ENCODE assay signal across 8 mouse cellular contexts in the genomic region with DNA sequence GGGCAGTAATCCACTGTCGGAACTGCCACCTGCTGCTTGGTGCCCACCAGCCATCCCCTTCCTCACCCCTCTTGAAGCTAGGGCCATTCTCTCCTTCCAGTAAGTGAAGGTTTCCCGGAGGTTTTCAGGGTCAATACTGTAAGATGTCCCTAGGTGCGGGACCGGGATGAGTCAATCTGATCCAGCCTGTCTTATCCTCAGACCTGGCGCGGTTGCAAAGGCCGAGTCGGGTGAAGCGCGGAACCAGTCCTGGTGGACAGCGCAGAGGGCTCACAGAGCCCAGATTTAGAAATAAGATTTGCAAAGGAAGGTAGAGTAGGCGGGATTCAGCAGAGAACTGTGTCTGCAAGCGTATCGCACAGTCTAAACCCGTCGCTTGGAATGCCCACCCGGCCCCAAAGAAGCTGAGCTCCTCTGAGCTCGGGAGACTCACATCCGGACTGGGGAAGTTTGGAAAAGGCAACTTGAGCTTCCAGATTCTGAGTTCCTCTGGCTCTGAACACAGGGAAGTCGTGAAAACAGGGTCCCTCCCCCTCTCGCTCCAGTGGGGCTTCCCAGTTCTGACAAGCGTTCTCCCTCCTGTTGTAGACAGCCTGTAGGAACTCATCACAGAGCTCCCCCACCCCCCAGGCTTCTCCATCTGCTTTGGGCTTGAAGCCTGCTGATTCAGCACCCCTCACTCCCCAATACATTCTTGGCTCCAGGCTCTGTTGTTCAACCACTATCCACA. TPM values are rescaled to one million over a fixed set of nuclear protein-coding genes. Genes with fewer than 3 reads are reported as not detected.
A peak's percentile ranks its signal among the peaks of the same experiment; 100 is the strongest.
DNase-seq lines count a peak whose midpoint lies in the region; ATAC-seq and TF ChIP-seq lines count a peak whose summit lies in the region.

No protein-coding gene starts in this region.

- TF ChIP-seq CTCF in heart, postnatal 0 days (IDR thresholded peaks at IDR 0.05; ENCODE audit: low read depth), result no peak

- WGBS in lung, embryonic 16.5 days, result 2% methylated on average over 22 of the region's 22 CpGs
- WGBS in heart, postnatal 0 days, result 1% methylated on average over 22 of the region's 22 CpGs
- under 1% methylated on average over 22 of the region's 22 CpGs for WGBS in neural tube, embryonic 15.5 days

- peak overlapping the region; percentile 54 for H3K4me3 ChIP-seq in lung, embryonic 16.5 days (ENCODE audit: low read length)
- peak overlapping the region; percentile 55 for H3K4me3 ChIP-seq in heart, postnatal 0 days (ENCODE audit: low read depth, low read length)
- peak overlapping the region; percentile 38 for H3K4me3 ChIP-seq in neural tube, embryonic 15.5 days (replicated peaks)

- H3K4me2 ChIP-seq in lung, embryonic 16.5 days (ENCODE audit: low read depth, low read length), result peak overlapping the region; percentile 88
- peak overlapping the region; percentile 79 for H3K4me2 ChIP-seq in heart, postnatal 0 days (ENCODE audit: low read depth, low read length)
- peak overlapping the region; percentile 58 for H3K4me2 ChIP-seq in neural tube, embryonic 15.5 days

- no peak for TF ChIP-seq EP300 in heart, postnatal 0 days (IDR thresholded peaks at IDR 0.05; ENCODE audit: low read depth)

- intact Hi-C loops in left cerebral cortex, postnatal 25 days (cut with DNase I), result no loop called here

- H3K9ac ChIP-seq in lung, embryonic 16.5 days (ENCODE audit: low read length), result no peak overlapping the region
- no peak overlapping the region for H3K9ac ChIP-seq in heart, postnatal 0 days (replicated peaks; ENCODE audit: low read depth, low read length)
- no peak overlapping the region for H3K9ac ChIP-seq in neural tube, embryonic 15.5 days (replicated peaks)

- ATAC-seq in lung, embryonic 16.5 days (ENCODE audit: low read depth), result peak; percentile 26; the same call in 1 of the 2 replicates
- ATAC-seq in heart, postnatal 0 days (ENCODE audit: insufficient read depth, low read depth), result no peak
- ATAC-seq in neural tube, embryonic 15.5 days (ENCODE audit: low FRiP score), result no peak

- H3K27ac ChIP-seq in lung, embryonic 16.5 days (ENCODE audit: low read length), result no peak overlapping the region
- no peak overlapping the region for H3K27ac ChIP-seq in heart, postnatal 0 days (ENCODE audit: low read depth)
- no peak overlapping the region for H3K27ac ChIP-seq in neural tube, embryonic 15.5 days (replicated peaks)

- H3K4me1 ChIP-seq in lung, embryonic 16.5 days (replicated peaks; ENCODE audit: control insufficient read depth, insufficient read depth, low read length), result peaks cover 24% of the 10 kb centered on the region
- peaks cover 4% of the 10 kb centered on the region; the same call in 1 of the 2 replicates for H3K4me1 ChIP-seq in heart, postnatal 0 days (ENCODE audit: control insufficient read depth, insufficient read depth)
- peaks cover 34% of the 10 kb centered on the region for H3K4me1 ChIP-seq in neural tube, embryonic 15.5 days

- H3K9me3 ChIP-seq in lung, embryonic 16.5 days (ENCODE audit: control insufficient read depth, low read length), result no peaks in the 10 kb centered on the region
- no peaks in the 10 kb centered on the region for H3K9me3 ChIP-seq in heart, postnatal 0 days (replicated peaks; ENCODE audit: control insufficient read depth, low read length)
- no peaks in the 10 kb centered on the region for H3K9me3 ChIP-seq in neural tube, embryonic 15.5 days (replicated peaks)

- no peaks in the 10 kb centered on the region for H3K36me3 ChIP-seq in lung, embryonic 16.5 days (ENCODE audit: control insufficient read depth, insufficient read depth, low read length)
- no peaks in the 10 kb centered on the region for H3K36me3 ChIP-seq in heart, postnatal 0 days (replicated peaks; ENCODE audit: control insufficient read depth, insufficient read depth, low read length)
- no peaks in the 10 kb centered on the region for H3K36me3 ChIP-seq in neural tube, embryonic 15.5 days

- H3K27me3 ChIP-seq in lung, embryonic 16.5 days (ENCODE audit: control insufficient read depth, insufficient read depth, low read depth, low read length), result peaks cover 90% of the 10 kb centered on the region
- peaks cover 96% of the 10 kb centered on the region for H3K27me3 ChIP-seq in heart, postnatal 0 days (ENCODE audit: control insufficient read depth, insufficient read depth, low read length)
- peaks cover 96% of the 10 kb centered on the region for H3K27me3 ChIP-seq in neural tube, embryonic 15.5 days (replicated peaks)

- DNase-seq in lung, postnatal 25 days (ENCODE audit: low spot score), result no peak
- DNase-seq in embryo, embryonic 11 days, result peak; percentile 39
- no peak for DNase-seq in heart, postnatal 0 days (ENCODE audit: low spot score)
- DNase-seq in left cerebral cortex, postnatal 25 days (ENCODE audit: low spot score in 2 of 2), result peak; percentile 67 to 83
- no peak for DNase-seq in cerebellum, adult 9-10 months
- DNase-seq in thymus, postnatal 10 days (ENCODE audit: low spot score in 2 of 2), result no peak

RNA-seq across cellular contexts. Expression of a gene that starts 0.6 kb away (rescaled TPM):
- polyA plus RNA-seq in lung, embryonic 16.5 days (2015; fragmentation: Nextera tagmentation; extraction: Ambion mirVana), result 0.69 and 0.82 TPM in 2 replicates
- 0.19 and 2.0 TPM in 2 replicates for total RNA-seq in heart, postnatal 0 days (2014; rRNA removed; ENCODE audit: low replicate concordance)
- 0.07 and 0.08 TPM in 2 replicates for polyA plus RNA-seq in heart, postnatal 0 days (2015; fragmentation: Nextera tagmentation; extraction: Ambion mirVana)
- 100 to 1,000 TPM; 171 to 172 TPM for total RNA-seq in left cerebral cortex, postnatal 25 days (2021)
- polyA plus RNA-seq in neural tube, embryonic 15.5 days (2015; fragmentation: Nextera tagmentation; extraction: Ambion mirVana), result 0.46 and 1.6 TPM in 2 replicates

RNA-seq across cellular contexts. Expression of a gene that starts 26.5 kb away (rescaled TPM):
- polyA plus RNA-seq in lung, embryonic 16.5 days (2015; fragmentation: Nextera tagmentation; extraction: Ambion mirVana), result 131 and 135 TPM in 2 replicates
- 211 and 235 TPM in 2 replicates for total RNA-seq in heart, postnatal 0 days (2014; rRNA removed; ENCODE audit: low replicate concordance)
- 128 and 141 TPM in 2 replicates for polyA plus RNA-seq in heart, postnatal 0 days (2015; fragmentation: Nextera tagmentation; extraction: Ambion mirVana)
- total RNA-seq in left cerebral cortex, postnatal 25 days (2021), result 10 to 100 TPM; 80.1 to 81.0 TPM
- polyA plus RNA-seq in neural tube, embryonic 15.5 days (2015; fragmentation: Nextera tagmentation; extraction: Ambion mirVana), result 185 and 190 TPM in 2 replicates

Comparison
In these comparisons a context has a peak if more than half of its experiments do, and no peak if none do; other contexts are left out.
1. DNase-seq: peak in embryo, embryonic 11 days (single experiment) and left cerebral cortex, postnatal 25 days (2 of 2); none in lung, postnatal 25 days (single experiment), heart, postnatal 0 days (single experiment), cerebellum, adult 9-10 months (single experiment) and thymus, postnatal 10 days (0 of 2).
2. Peak in every context shown above with its lines, with median percentiles within 50 percentile points of each other: H3K4me2 ChIP-seq and H3K4me3 ChIP-seq.